Mouse (Mus musculus) C2C12 (cell line): ENCODE data around the gene Anxa4. TPM values are rescaled to one million over a fixed set of nuclear protein-coding genes. Genes with fewer than 3 reads are reported as not detected.
A peak's percentile ranks its signal among the peaks of the same experiment; 100 is the strongest.

Experiments
- H3K27me3 ChIP-seq: one replicate; pipeline ENCODE4 v1.6.1; 2011; ENCODE audit not compliant: control insufficient read depth, insufficient read depth, insufficient read length
- H3K36me3 ChIP-seq: one replicate; pipeline ENCODE4 v1.6.1; 2011; ENCODE audit not compliant: control insufficient read depth, insufficient read depth
- H3K4me3 ChIP-seq: one replicate; pipeline ENCODE4 v1.5.1; 2011; ENCODE audit warnings: mild to moderate bottlenecking, control low read depth; ENCODE audit not compliant: poor library complexity, insufficient read depth, severe bottlenecking
- H3K79me2 ChIP-seq: one replicate; pipeline ENCODE4 v1.6.1; 2011; ENCODE audit not compliant: control insufficient read depth, insufficient read depth
- H3K79me3 ChIP-seq: one replicate; pipeline ENCODE4 v1.6.1; 2011; ENCODE audit warnings: low read depth, control low read depth
- H3ac ChIP-seq: one replicate; pipeline ENCODE3; 2011; ENCODE audit warnings: low read depth; ENCODE audit not compliant: control insufficient read depth, insufficient read length
- CEBPB ChIP-seq: IDR thresholded peaks from one replicate; pipeline ENCODE4 v1.6.1; 2011; ENCODE audit warnings: low read depth, mild to moderate bottlenecking, control low read depth, moderate library complexity
- CTCF ChIP-seq: IDR thresholded peaks from one replicate; pipeline ENCODE4 v1.5.1; 2011; ENCODE audit not compliant: control insufficient read depth, insufficient read depth, insufficient read length
- FOSL1 ChIP-seq: IDR thresholded peaks from one replicate; pipeline ENCODE4 v1.8.0; 2011; ENCODE audit warnings: mild to moderate bottlenecking, low read length; ENCODE audit not compliant: poor library complexity, insufficient read depth, severe bottlenecking
- MAX ChIP-seq: IDR thresholded peaks from one replicate; pipeline ENCODE4 v1.6.1; 2011; ENCODE audit warnings: mild to moderate bottlenecking, control low read depth
- MYOD1 ChIP-seq: IDR thresholded peaks from one replicate; pipeline ENCODE4 v1.6.1; 2011; ENCODE audit warnings: low read depth; ENCODE audit not compliant: control insufficient read depth, insufficient read length
- MYOG ChIP-seq: IDR thresholded peaks from one replicate; pipeline ENCODE4 v1.6.1; 2011; ENCODE audit not compliant: control insufficient read depth, insufficient read length; ENCODE audit errors: extremely low read depth
- USF1 ChIP-seq: IDR thresholded peaks from one replicate; pipeline ENCODE4 v1.6.1; 2011; ENCODE audit warnings: low read depth, mild to moderate bottlenecking, control low read depth, moderate library complexity
- polyA plus RNA-seq: library from polyadenylated mRNA; unstranded; fragments of >200 nt; fragmentation: generic; extraction: Trizol; gene quantifications from one replicate; pipeline ENCODE4 v1.2.1, GENCODE M21; 2012; ENCODE audit warnings: missing spikeins

The Anxa4 gene
- polyA plus RNA-seq, 1 experiment = 93.0 TPM

- no peak overlapping the region for H3K4me3 ChIP-seq
- H3K36me3 ChIP-seq = no peaks in the 10 kb centered on the region
- no peaks in the 10 kb centered on the region for H3K79me2 ChIP-seq
- no peak for TF ChIP-seq FOSL1
- no peak for TF ChIP-seq CTCF
- TF ChIP-seq MYOD1 = no peak
- no peaks in the 10 kb centered on the region for H3K27me3 ChIP-seq
- no peak overlapping the region for H3ac ChIP-seq
- no peaks in the 10 kb centered on the region for H3K79me3 ChIP-seq
Measured at GRCm38 (mm10) chr6:86815436-86815835, 22.1 kb upstream of the Anxa4 start.

DNA sequence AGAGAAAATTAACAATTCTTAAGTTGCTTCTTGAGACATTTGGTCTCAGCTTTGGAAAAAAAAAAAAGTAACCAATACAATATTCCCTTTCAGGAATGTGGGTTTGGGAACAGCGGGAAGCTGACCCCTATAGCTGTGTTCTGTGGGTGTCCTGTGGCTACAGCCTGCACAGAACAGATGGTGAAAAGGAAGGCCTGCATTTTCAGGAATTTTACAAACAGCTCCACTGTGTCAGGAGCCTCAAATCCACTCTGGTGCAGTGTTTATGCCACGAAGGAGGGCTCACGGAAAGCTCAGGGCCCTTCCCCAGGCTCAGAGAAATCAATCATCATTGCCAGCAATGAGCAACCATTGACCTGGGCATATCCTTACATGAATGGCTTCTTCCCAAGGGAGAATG, 21.5 kb upstream of the Anxa4 start:
- no peak overlapping the region for H3K4me3 ChIP-seq
- TF ChIP-seq FOSL1 = no peak
- TF ChIP-seq CEBPB = no peak
- TF ChIP-seq USF1 = no peak
- TF ChIP-seq CTCF = no peak
- TF ChIP-seq MAX = no peak
- TF ChIP-seq MYOD1 = no peak
- no peaks in the 10 kb centered on the region for H3K27me3 ChIP-seq
- no peaks in the 10 kb centered on the region for H3K36me3 ChIP-seq
- no peaks in the 10 kb centered on the region for H3K79me3 ChIP-seq
- H3K79me2 ChIP-seq = no peaks in the 10 kb centered on the region
- no peak overlapping the region for H3ac ChIP-seq

DNA sequence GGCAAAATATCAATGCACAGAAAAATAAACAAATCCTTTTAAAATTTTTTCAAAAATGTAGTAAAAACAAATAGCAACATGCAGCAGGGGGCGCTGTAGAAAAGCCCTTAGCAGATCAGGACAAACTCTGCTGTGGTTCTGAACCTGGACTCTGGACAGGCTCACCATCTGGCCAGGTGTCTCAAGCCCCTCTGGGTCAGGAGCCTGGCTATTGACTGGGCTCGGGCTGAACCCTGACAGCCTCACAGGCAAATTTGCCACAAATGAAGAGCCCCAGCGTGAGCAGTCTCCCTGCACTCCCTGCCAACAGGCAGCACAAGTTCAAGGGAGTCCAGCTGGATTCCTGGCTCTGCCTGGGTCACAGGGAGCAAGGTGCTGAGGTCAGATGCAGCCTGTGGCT, 20.0 kb upstream of the Anxa4 start:
- H3K79me3 ChIP-seq = no peaks in the 10 kb centered on the region
- H3K36me3 ChIP-seq = no peaks in the 10 kb centered on the region
- H3K27me3 ChIP-seq = no peaks in the 10 kb centered on the region
- H3ac ChIP-seq = no peak overlapping the region
- H3K79me2 ChIP-seq = no peaks in the 10 kb centered on the region
- H3K4me3 ChIP-seq = no peak overlapping the region
- TF ChIP-seq MYOD1 (no peak), CTCF (no peak), CEBPB (no peak), FOSL1 (no peak)

GRCm38 (mm10) chr6:86812919-86813318, 19.5 kb upstream of the Anxa4 start:
- TF ChIP-seq MAX (no peak), FOSL1 (no peak), CEBPB (peak; percentile 44)
- H3K79me2 ChIP-seq = no peaks in the 10 kb centered on the region
- H3K36me3 ChIP-seq = no peaks in the 10 kb centered on the region
- H3K4me3 ChIP-seq = no peak overlapping the region
- H3K79me3 ChIP-seq = no peaks in the 10 kb centered on the region
- no peak overlapping the region for H3ac ChIP-seq
- no peaks in the 10 kb centered on the region for H3K27me3 ChIP-seq

GRCm38 (mm10) chr6:86806455-86807086, 13.2 kb upstream of the Anxa4 start:
- no peaks in the 10 kb centered on the region for H3K36me3 ChIP-seq
- TF ChIP-seq MYOG = no peak
- peak; percentile 78 for TF ChIP-seq CTCF
- H3K27me3 ChIP-seq = no peaks in the 10 kb centered on the region

DNA sequence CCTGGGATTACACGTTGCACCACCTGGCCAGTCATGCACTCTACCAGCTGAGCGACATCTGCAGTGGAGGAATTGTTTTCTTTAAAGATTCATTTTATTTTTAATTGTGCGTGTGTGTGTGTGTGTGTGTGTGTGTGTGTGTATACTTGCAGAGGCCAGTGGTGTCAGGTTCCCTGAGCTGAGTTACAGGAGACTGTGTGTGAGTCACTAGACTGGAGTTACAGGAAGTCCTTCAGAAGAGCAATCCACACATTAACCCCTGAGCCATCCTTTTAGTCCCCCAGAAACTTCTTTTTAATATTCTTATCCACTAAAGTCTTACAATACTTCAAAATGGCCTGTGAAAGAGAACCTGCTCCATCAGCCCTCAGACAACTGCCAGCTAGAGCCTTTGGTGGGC, 11.3 kb upstream of the Anxa4 start:
- Histone ChIP-seq H3K79me2 (no peaks in the 10 kb centered on the region), H3K36me3 (no peaks in the 10 kb centered on the region), H3K79me3 (no peaks in the 10 kb centered on the region), H3K27me3 (no peaks in the 10 kb centered on the region), H3K4me3 (no peak overlapping the region), H3ac (no peak overlapping the region)
- TF ChIP-seq CEBPB = no peak
- TF ChIP-seq MYOG = no peak
- no peak for TF ChIP-seq USF1
- TF ChIP-seq FOSL1 = no peak
- no peak for TF ChIP-seq MAX
- TF ChIP-seq MYOD1 = no peak
- TF ChIP-seq CTCF = no peak

More at GRCm38 (mm10) chr6:86806455-86807086, 13.2 kb upstream of the Anxa4 start:
- no peak overlapping the region for H3ac ChIP-seq
- no peaks in the 10 kb centered on the region for H3K79me3 ChIP-seq
- H3K4me3 ChIP-seq = no peak overlapping the region
- H3K79me2 ChIP-seq = no peaks in the 10 kb centered on the region
